14 mouse cellular contexts compared by ENCODE assay signal in the genomic region with DNA sequence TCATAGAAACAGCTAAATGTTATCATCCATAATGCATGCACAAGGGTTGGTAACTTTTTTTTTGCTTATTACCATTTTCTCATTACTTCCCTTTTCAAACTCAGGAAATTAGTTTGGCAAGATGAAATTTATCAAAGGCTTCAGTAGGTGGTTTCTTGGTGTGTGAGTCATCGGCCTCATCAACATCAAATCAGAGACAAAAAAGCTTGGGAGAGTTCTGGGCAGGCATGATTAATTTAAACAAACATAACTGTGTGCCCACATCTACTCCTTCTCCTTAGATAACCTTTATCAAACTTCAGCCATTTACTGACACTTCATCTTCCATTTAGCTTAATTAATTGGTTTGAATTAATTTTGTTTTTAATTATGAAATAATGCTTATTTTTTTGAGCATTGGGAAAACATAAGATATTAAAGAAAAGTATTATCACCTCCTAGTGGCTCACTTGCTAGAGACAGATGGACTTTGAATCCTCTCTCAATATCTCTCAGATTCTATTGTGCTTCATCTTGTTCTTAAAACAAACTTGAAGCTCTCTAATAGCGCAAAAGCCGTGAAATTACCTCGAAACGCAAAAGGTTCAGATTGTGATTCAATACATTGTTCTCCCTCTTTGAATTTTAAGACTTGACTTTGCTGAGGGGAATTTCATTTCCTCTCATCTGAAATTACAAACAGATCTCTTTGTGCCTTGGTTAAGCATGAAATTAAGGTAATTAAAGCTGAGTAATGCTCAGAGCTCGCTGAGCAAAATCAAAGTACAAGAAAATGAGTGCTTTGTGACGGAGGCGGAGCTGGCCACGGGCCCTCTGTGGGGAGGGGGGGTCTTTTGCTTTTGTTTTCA.
DNase-seq lines count a peak whose midpoint lies in the region; ATAC-seq lines count a peak whose summit lies in the region.
"Had no signal": no experiment of that assay in that cellular context is flagged by ENCODE, and none has a peak within 500 bp of the region (broad histone marks: within the 10 kb centered on the region; RNA-seq: fewer than 3 reads in every experiment).

No protein-coding gene starts in this region.

- no peaks in the 10 kb centered on the region for H3K9me3 ChIP-seq in embryonic facial prominence, embryonic 13.5 days
- H3K9me3 ChIP-seq in hindbrain, embryonic 16.5 days (ENCODE audit: control insufficient read depth, low read length): no peaks in the 10 kb centered on the region
- H3K9me3 ChIP-seq: limb, embryonic 13.5 days had no signal

- H3K4me3 ChIP-seq in embryonic facial prominence, embryonic 13.5 days: no peak overlapping the region
- no peak overlapping the region for H3K4me3 ChIP-seq in hindbrain, embryonic 16.5 days (ENCODE audit: low read length)
- H3K4me3 ChIP-seq: limb, embryonic 13.5 days had no signal

- H3K4me1 ChIP-seq in embryonic facial prominence, embryonic 13.5 days: peaks cover 7% of the 10 kb centered on the region; the same call in 1 of the 2 replicates
- H3K4me1 ChIP-seq in hindbrain, embryonic 16.5 days (ENCODE audit: control insufficient read depth, insufficient read depth, low read depth, low read length): no peaks in the 10 kb centered on the region
- H3K4me1 ChIP-seq: limb, embryonic 13.5 days had no signal

- DNase-seq in right cerebral cortex, postnatal 4 days: peak; percentile 3
- no peak for DNase-seq in right cerebral cortex, postnatal 14 days
- DNase-seq in gastrocnemius, postnatal 25 days: no peak
- DNase-seq in urinary bladder, postnatal 10 days (ENCODE audit: low spot score): no peak
- no peak for DNase-seq in lung, postnatal 4 days
- DNase-seq: adrenal gland, postnatal 14 days; cerebellum, postnatal 36 days; lung, adult 2 months; spleen, adult 18-20 months; thymus, adult 18-20 months had no signal

- peak overlapping the region; percentile 38 for H3K4me2 ChIP-seq in embryonic facial prominence, embryonic 13.5 days
- no peak overlapping the region for H3K4me2 ChIP-seq in hindbrain, embryonic 16.5 days (ENCODE audit: low read length)
- H3K4me2 ChIP-seq: limb, embryonic 13.5 days had no signal

- WGBS in embryonic facial prominence, embryonic 13.5 days: 17% methylated on average over 9 of the region's 9 CpGs
- WGBS in hindbrain, embryonic 16.5 days: 24% methylated on average over 9 of the region's 9 CpGs

- H3K27me3 ChIP-seq in embryonic facial prominence, embryonic 13.5 days: 0 out of 2 replicates have a peak, but pooled peaks cover 3% of the 10 kb centered on the region
- H3K27me3 ChIP-seq in hindbrain, embryonic 16.5 days (replicated peaks; ENCODE audit: control insufficient read depth, insufficient read depth, low read length): no peaks in the 10 kb centered on the region
- H3K27me3 ChIP-seq: limb, embryonic 13.5 days had no signal

- no peak overlapping the region for H3K9ac ChIP-seq in embryonic facial prominence, embryonic 13.5 days
- no peak overlapping the region for H3K9ac ChIP-seq in hindbrain, embryonic 16.5 days (ENCODE audit: low read depth, low read length)
- H3K9ac ChIP-seq: limb, embryonic 13.5 days had no signal

- no peak for ATAC-seq in embryonic facial prominence, embryonic 13.5 days (ENCODE audit: insufficient number of reproducible peaks, insufficient read depth, low FRiP score, low TSS enrichment, low read depth)
- ATAC-seq in hindbrain, embryonic 16.5 days: peak; percentile 60
- ATAC-seq: intestine, postnatal 0 days had no signal

- H3K36me3 ChIP-seq in embryonic facial prominence, embryonic 13.5 days: no peaks in the 10 kb centered on the region
- H3K36me3 ChIP-seq in hindbrain, embryonic 16.5 days (ENCODE audit: control insufficient read depth, insufficient read depth, low read length): no peaks in the 10 kb centered on the region
- H3K36me3 ChIP-seq: limb, embryonic 13.5 days had no signal

- no peak overlapping the region for H3K27ac ChIP-seq in embryonic facial prominence, embryonic 13.5 days
- H3K27ac ChIP-seq in hindbrain, embryonic 16.5 days (ENCODE audit: low read depth, low read length): no peak overlapping the region
- H3K27ac ChIP-seq: limb, embryonic 13.5 days had no signal
